Mouse (Mus musculus): ENCODE data around the gene Golph3. TPM values are rescaled to one million over a fixed set of nuclear protein-coding genes. Genes with fewer than 3 reads are reported as not detected.
"Not testable (repeated sequence)": the region's sequence is repeated elsewhere in the genome, so short reads cannot be mapped to it uniquely, and the experiment has no call there.

Golph3 gene
- polyA plus RNA-seq, 1 experiment from 2014 or later: 106 TPM

- CTCF ChIA-PET: interaction anchor here (1.1 kb wide), 1 partner anchor 13 kb away, joined by 3 read pairs; no protein-coding TSS in a partner anchor
- DNase-seq (ENCODE audit: low read depth, low spot score) (no peak), ATAC-seq (no peak)
- in situ Hi-C loops (cut with MboI; ENCODE audit: low pct_unique_long_range_greater_than_20kb): no loop called here
- H3K27me3 ChIP-seq: no peaks in the 10 kb centered on the region
- POLR2A ChIA-PET: interaction anchor here (0.5 kb wide), 1 partner anchor 127 kb away, joined by 5 read pairs; no protein-coding TSS in a partner anchor
- no peak for TF ChIP-seq CTCF (IDR thresholded peaks at IDR 0.05)
Observed at GRCm38 (mm10) chr15:12355907-12356306, 34.7 kb downstream of the Golph3 start.

GRCm38 (mm10) chr15:12357459-12357858 is 36.2 kb downstream of the Golph3 start:
- ChIA-PET CTCF (no interaction called here), POLR2A (interaction anchor here (1.1 kb wide), 1 partner anchor 31 kb away, joined by 3 read pairs; no protein-coding TSS in a partner anchor)
- in situ Hi-C loops (cut with MboI; ENCODE audit: low pct_unique_long_range_greater_than_20kb): no loop called here
- no peaks in the 10 kb centered on the region for H3K27me3 ChIP-seq
- no peak for TF ChIP-seq CTCF (IDR thresholded peaks at IDR 0.05)
- ATAC-seq (no peak), DNase-seq (ENCODE audit: low read depth, low spot score) (no peak)

DNA sequence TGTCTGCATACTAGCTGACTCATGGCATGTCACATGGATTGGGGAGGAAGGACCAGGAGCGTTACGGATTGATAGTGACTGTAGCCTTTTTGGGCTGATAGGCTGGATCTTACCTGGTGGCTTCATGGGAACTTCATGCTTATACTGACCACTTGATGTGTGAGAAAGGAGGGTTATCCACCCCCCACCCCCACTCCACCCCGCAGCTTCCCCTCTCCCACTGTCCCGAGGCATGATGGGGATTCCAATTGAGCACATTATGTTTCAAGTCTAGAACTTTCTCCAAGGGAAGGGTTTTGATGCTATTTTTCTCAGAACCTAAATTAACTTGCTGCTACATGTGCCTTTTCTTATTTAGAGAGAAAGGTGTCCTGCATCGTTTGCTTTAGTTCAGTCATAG is 37.1 kb downstream of the Golph3 start:
- ChIA-PET CTCF (no interaction called here), POLR2A (no interaction called here)
- no peak for TF ChIP-seq CTCF (IDR thresholded peaks at IDR 0.05)
- ATAC-seq: no peak
- DNase-seq (ENCODE audit: low read depth, low spot score): no peak
- in situ Hi-C loops (cut with MboI; ENCODE audit: low pct_unique_long_range_greater_than_20kb): no loop called here
- no peaks in the 10 kb centered on the region for H3K27me3 ChIP-seq

DNA sequence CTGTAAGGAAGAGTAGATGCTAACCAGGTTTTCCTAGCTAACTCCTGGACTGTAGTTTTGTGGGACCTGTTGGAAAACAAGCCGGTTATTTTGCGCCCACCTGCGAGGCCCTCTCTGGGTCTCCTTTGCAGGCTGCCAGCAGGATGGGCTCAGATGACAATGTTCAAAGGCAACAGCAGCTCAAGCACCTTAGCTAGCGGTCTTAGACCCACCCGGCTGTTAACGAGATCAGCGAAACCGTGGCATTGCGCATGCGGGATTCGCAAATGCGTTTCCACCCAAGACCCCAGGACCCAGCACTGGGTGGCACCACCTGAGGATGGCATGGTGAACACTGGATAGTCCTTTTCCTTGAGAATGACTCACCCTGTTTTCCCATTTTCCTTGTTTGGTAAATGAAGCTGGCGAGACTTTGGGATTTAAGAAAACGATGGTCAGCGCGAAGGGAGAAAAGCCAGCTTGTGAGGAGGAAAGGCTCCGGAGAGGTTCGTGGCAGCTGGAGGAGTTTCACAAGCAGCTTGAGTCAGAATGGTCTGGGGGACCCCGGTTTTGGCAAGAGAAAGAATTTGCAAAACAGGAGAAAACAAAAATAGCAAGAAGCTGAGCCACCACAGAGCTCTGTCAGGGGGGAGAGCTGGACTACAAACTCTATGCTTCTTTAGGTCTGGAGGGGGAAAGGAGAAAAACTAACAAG is 39.4 kb downstream of the Golph3 start:
- no peak for TF ChIP-seq CTCF (IDR thresholded peaks at IDR 0.05)
- in situ Hi-C loops (cut with MboI; ENCODE audit: low pct_unique_long_range_greater_than_20kb): no loop called here
- DNase-seq (ENCODE audit: low read depth, low spot score) (no peak), ATAC-seq (no peak)
- ChIA-PET POLR2A (no interaction called here), CTCF (interaction anchor here (0.7 to 2.3 kb wide), 8 partner anchors 11 to 217 kb away, joined by 3 to 7 read pairs (median 3); no protein-coding TSS in a partner anchor)
- no peaks in the 10 kb centered on the region for H3K27me3 ChIP-seq

- DNase-seq (ENCODE audit: low read depth, low spot score): no peak
- H3K27me3 ChIP-seq: no peaks in the 10 kb centered on the region
- CTCF ChIA-PET: interaction anchor here (1.3 to 2.4 kb wide), 3 partner anchors 9 to 215 kb away, joined by 3 to 7 read pairs (median 7); no protein-coding TSS in a partner anchor
- in situ Hi-C loops (cut with MboI; ENCODE audit: low pct_unique_long_range_greater_than_20kb): no loop called here
- POLR2A ChIA-PET: interaction anchor here (0.6 kb wide), 1 partner anchor 8 kb away, joined by 4 read pairs; no protein-coding TSS in a partner anchor
- no peak for TF ChIP-seq CTCF (IDR thresholded peaks at IDR 0.05)
- ATAC-seq: no peak
Observed at GRCm38 (mm10) chr15:12362001-12362700, 40.9 kb downstream of the Golph3 start.

DNA sequence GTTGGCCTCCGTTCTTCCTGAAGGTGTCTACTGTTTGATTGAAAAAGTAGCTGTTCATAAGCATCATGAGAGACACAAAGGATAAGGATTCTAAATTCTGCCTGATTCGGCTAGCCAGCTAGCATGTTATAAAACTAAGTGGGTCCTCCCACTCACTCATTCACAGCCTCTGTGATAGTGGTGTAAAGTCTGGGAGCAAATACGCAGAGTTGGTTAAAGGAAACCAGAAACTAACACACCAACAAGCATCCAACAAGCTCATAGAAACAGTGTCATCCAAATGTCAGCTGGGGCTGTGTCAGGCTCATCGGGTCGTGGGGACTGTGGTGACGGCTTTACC is 41.4 kb downstream of the Golph3 start:
- no peak for ATAC-seq
- in situ Hi-C loops (cut with MboI; ENCODE audit: low pct_unique_long_range_greater_than_20kb): no loop called here
- CTCF ChIA-PET: interaction anchor here (1.9 to 2.4 kb wide), 3 partner anchors 9 to 215 kb away, joined by 5 to 7 read pairs (median 7); no protein-coding TSS in a partner anchor

DNA sequence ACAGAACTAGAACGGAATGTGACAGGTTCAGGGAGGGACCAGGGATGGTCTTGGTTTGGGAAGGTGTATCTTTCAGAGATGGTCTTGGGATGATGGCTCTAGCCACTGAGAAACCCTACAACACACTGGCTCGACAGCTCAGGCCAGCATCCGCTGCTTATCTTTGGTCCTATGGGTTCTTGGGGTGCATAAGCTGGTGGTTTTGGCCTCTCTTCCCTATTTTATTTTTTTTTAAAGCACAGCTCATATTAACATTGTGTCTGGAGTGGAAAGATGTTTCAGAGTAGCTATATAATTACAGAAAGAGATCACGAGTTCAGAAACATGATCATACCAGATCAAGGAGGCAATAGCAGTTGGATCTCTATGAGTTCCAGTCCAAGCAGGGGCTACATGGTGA is 42.8 kb downstream of the Golph3 start:
- in situ Hi-C loops (cut with MboI; ENCODE audit: low pct_unique_long_range_greater_than_20kb): no loop called here
- DNase-seq (ENCODE audit: low read depth, low spot score): no peak
- ChIA-PET POLR2A (no interaction called here), CTCF (interaction anchor here (0.9 to 2.4 kb wide), 4 partner anchors 24 to 222 kb away, joined by 3 to 7 read pairs (median 4); no protein-coding TSS in a partner anchor)
- no peaks in the 10 kb centered on the region for H3K27me3 ChIP-seq
- no peak for TF ChIP-seq CTCF (IDR thresholded peaks at IDR 0.05)
- ATAC-seq: no peak

More for the DNA sequence above, 41.4 kb downstream of the Golph3 start:
- POLR2A ChIA-PET: no interaction called here
- H3K27me3 ChIP-seq: no peaks in the 10 kb centered on the region
- TF ChIP-seq CTCF (IDR thresholded peaks at IDR 0.05): no peak
- DNase-seq (ENCODE audit: low read depth, low spot score): no peak

DNA sequence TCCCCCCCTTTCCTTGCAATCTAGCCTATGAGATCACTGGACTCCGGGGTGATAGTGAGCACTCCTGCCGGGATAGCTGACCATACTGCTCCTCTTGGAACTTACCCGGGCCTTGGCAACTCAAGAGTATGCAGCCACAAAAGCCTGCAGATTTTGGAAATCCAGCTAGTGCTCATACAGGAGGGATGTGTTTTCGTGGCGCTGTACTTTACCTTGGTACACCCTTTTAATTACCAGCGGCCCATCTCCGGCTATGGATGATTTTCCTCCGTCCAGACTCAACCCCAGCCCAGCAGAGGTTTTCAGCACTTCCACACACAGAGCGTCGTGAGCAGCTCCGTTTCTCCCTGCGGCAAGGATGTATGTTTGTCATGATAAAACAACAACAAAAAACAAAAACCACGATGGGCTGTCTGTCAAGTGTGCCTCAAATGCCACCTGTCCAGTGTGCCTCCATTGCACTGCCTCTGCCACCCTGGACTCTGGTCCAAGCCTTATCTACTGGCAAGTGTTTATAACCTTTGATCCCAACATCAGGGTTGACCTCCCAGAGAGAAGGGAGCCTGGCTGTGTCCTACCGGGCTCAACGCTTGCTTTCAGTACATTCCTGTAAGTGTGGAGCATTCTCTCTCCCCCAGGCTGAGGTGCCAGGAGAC is 44.3 kb downstream of the Golph3 start:
- H3K27me3 ChIP-seq: no peaks in the 10 kb centered on the region
- CTCF ChIA-PET: interaction anchor here (1.4 to 1.6 kb wide), 2 partner anchors 212 to 429 kb away, joined by 3 read pairs; no protein-coding TSS in a partner anchor
- DNase-seq (ENCODE audit: low read depth, low spot score) (no peak), ATAC-seq (no peak)
- TF ChIP-seq CTCF (IDR thresholded peaks at IDR 0.05): no peak
- POLR2A ChIA-PET: no interaction called here
- in situ Hi-C loops (cut with MboI; ENCODE audit: low pct_unique_long_range_greater_than_20kb): no loop called here

DNA sequence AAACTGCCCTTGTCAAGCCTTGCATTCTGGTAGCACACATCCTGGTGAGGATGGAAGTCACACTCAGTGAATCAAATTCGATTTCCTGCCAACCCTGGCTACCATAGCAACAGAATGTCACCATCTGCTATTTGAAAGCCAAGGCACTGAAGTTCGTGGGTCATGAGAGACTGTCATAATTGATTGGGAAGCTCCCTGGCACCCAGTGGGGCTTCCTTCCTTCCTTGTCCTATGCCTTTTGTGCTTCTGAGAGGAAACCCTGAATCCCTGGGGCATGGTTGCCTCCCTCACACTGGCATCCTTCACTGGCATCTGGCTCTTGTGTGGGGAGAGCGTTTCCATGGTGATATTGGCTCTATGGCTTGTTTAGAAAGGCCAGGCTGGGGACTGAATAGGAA is 44.8 kb downstream of the Golph3 start:
- DNase-seq (ENCODE audit: low read depth, low spot score) (no peak), ATAC-seq (no peak)
- CTCF ChIA-PET: interaction anchor here (1.4 to 1.6 kb wide), 2 partner anchors 211 to 429 kb away, joined by 3 read pairs; no protein-coding TSS in a partner anchor
- POLR2A ChIA-PET: no interaction called here
- no peaks in the 10 kb centered on the region for H3K27me3 ChIP-seq
- in situ Hi-C loops (cut with MboI; ENCODE audit: low pct_unique_long_range_greater_than_20kb): no loop called here
- TF ChIP-seq CTCF (IDR thresholded peaks at IDR 0.05): no peak

DNA sequence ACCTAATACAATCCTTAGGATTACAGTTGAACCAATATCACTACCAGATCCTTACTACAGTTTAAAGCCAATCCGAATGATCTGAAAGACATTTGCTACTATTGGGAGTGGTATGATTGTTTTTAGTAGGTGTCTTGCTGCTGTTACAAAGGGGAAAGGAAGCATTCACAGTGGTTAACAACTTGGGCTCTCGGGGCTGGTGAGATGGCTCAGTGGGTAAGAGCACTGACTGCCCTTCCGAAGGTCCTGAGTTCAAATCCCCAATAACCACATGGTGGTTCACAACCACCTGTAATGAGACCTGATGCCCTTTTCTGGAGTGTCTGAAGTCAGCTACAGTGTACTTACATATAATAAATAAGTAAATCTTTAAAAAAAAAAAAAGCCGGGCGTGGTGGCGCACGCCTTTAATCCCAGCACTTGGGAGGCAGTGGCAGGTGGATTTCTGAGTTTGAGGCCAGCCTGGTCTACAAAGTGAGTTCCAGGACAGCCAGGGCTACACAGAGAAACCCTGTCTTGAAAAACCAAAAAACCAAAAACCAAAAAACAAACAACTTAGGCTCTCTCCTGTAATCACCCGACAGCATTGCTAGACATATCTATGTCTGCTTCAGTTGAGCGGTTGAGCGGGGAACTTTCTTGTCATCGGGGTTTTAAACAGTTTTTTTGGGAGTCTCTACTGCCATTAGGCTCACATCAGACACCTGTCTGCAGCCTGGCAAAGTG is 45.5 kb downstream of the Golph3 start:
- in situ Hi-C loops (cut with MboI; ENCODE audit: low pct_unique_long_range_greater_than_20kb); ATAC-seq: not testable (repeated sequence)
- CTCF ChIA-PET: interaction anchor here (1.4 to 1.6 kb wide), 2 partner anchors 211 to 428 kb away, joined by 3 read pairs; no protein-coding TSS in a partner anchor

More for the DNA sequence above, 45.5 kb downstream of the Golph3 start:
- POLR2A ChIA-PET; DNase-seq (ENCODE audit: low read depth, low spot score); H3K27me3 ChIP-seq: not testable (repeated sequence)
